Mouse (Mus musculus): Measurements from ENCODE around the gene Ptprd.

GRCm38 (mm10) chr4:76656734-76657133, 1555.0 kb downstream of the Ptprd start:
- no peak for TF ChIP-seq HCFC1 (IDR thresholded peaks at IDR 0.05; ENCODE audit: borderline replicate concordance, insufficient read depth, low read length)
- TF ChIP-seq MAFK (IDR thresholded peaks at IDR 0.05; ENCODE audit: insufficient read depth, low read depth, low read length): no peak
- TF ChIP-seq ZNF384 (IDR thresholded peaks at IDR 0.05; ENCODE audit: low read depth, low read length): no peak
- TF ChIP-seq CHD2 (IDR thresholded peaks at IDR 0.05; ENCODE audit: low read depth, low read length): no peak
- no peak for TF ChIP-seq ZC3H11A (IDR thresholded peaks at IDR 0.05; ENCODE audit: borderline replicate concordance, low read depth, low read length)
